19 mouse cellular contexts compared by ENCODE assay signal in genomic region chr7:25798540-25798939, GRCm38 (mm10). TPM values are rescaled to one million over a fixed set of nuclear protein-coding genes. Genes with fewer than 3 reads are reported as not detected.
A peak's percentile ranks its signal among the peaks of the same experiment; 100 is the strongest.
DNase-seq lines count a peak whose midpoint lies in the region; ATAC-seq and TF ChIP-seq lines count a peak whose summit lies in the region.
"Had no signal": no experiment of that assay in that cellular context is flagged by ENCODE, and none has a peak within 500 bp of the region (broad histone marks: within the 10 kb centered on the region; RNA-seq: fewer than 3 reads in every experiment).

No protein-coding gene starts in this region.

- no peak overlapping the region for H3K4me3 ChIP-seq in gastrocnemius, adult 2 months
- H3K4me3 ChIP-seq in liver, embryonic 14.5 days (ENCODE audit: insufficient read depth in 1 of 2, low read depth in 2 of 2, low read length in 2 of 2) = no peak overlapping the region
- no peak overlapping the region for H3K4me3 ChIP-seq in E14TG2a.4 (replicated peaks; ENCODE audit: low read length)
- H3K4me3 ChIP-seq in heart, embryonic 12.5 days = no peak overlapping the region
- H3K4me3 ChIP-seq: heart, embryonic 13.5 days; liver, embryonic 13.5 days; megakaryocyte, embryonic 14.5 days had no signal

- WGBS in liver, embryonic 14.5 days (ENCODE audit: insufficient replicate concordance) = 68% methylated on average over 2 of the region's 2 CpGs
- 79% methylated on average over 2 of the region's 2 CpGs for WGBS in heart, embryonic 12.5 days

- peak; percentile 19; the same call in 1 of the 2 replicates for TF ChIP-seq CTCF in gastrocnemius, adult 2 months (IDR thresholded peaks at IDR 0.05)
- TF ChIP-seq CTCF in liver, embryonic 14.5 days (IDR thresholded peaks at IDR 0.05; ENCODE audit: low read depth) = peak; percentile 63
- TF ChIP-seq CTCF in E14TG2a.4 (conservative IDR thresholded peaks at IDR 0.05; ENCODE audit: low read length) = peak; percentile 75

- H3K27ac ChIP-seq in gastrocnemius, adult 2 months = no peak overlapping the region
- H3K27ac ChIP-seq in liver, embryonic 14.5 days = no peak overlapping the region
- H3K27ac ChIP-seq in heart, embryonic 12.5 days (ENCODE audit: poor library complexity, severe bottlenecking) = no peak overlapping the region
- H3K27ac ChIP-seq: heart, embryonic 13.5 days; hindbrain, embryonic 14.5 days; liver, embryonic 13.5 days had no signal

- no peak for ATAC-seq in liver, embryonic 14.5 days (ENCODE audit: insufficient read depth)
- no peak for ATAC-seq in heart, embryonic 12.5 days (ENCODE audit: insufficient number of reproducible peaks, low FRiP score)

- peaks cover 0 to 7% of the 10 kb centered on the region in 2 experiments; a peak in 1 of 4 replicates for H3K4me1 ChIP-seq in liver, embryonic 14.5 days (replicated peaks; ENCODE audit: control insufficient read depth in 2 of 2, insufficient read depth in 2 of 2, low read length in 1 of 2)
- peaks cover 30% of the 10 kb centered on the region for H3K4me1 ChIP-seq in E14TG2a.4 (replicated peaks; ENCODE audit: low read depth, low read length)
- H3K4me1 ChIP-seq in heart, embryonic 12.5 days (replicated peaks) = peaks cover 16% of the 10 kb centered on the region

- no peak for TF ChIP-seq EP300 in liver, embryonic 14.5 days (IDR thresholded peaks at IDR 0.05; ENCODE audit: low read depth)

- H3K4me2 ChIP-seq in liver, embryonic 14.5 days (ENCODE audit: low read depth) = no peak overlapping the region
- H3K4me2 ChIP-seq in heart, embryonic 12.5 days = no peak overlapping the region
- H3K4me2 ChIP-seq: heart, embryonic 13.5 days; hindbrain, embryonic 14.5 days; liver, embryonic 13.5 days had no signal

- no peaks in the 10 kb centered on the region; the same call in 1 of the 2 replicates for H3K9me3 ChIP-seq in liver, embryonic 14.5 days (ENCODE audit: control insufficient read depth, low read length)
- no peaks in the 10 kb centered on the region for H3K9me3 ChIP-seq in E14TG2a.4 (ENCODE audit: low read length)
- H3K9me3 ChIP-seq in heart, embryonic 12.5 days (replicated peaks) = peaks cover 4% of the 10 kb centered on the region; the same call in 1 of the 2 replicates

- intact Hi-C loops in gastrocnemius, adult 2 months (cut with DNase I) = no loop called here
- intact Hi-C loops in gastrocnemius, postnatal 36 days (cut with DNase I) = no loop called here

- no peak for DNase-seq in gastrocnemius, adult 2 months
- DNase-seq in gastrocnemius, postnatal 36 days = no peak
- DNase-seq in liver, embryonic 14.5 days (ENCODE audit: low read depth in 3 of 3, low spot score in 3 of 3) = no peak
- DNase-seq in liver = no peak
- DNase-seq in ZHBTc4 (ENCODE audit: low read depth, low spot score) = peak; percentile 69
- no peak for DNase-seq in cerebellum, postnatal 4 days (ENCODE audit: low spot score in 2 of 2)
- DNase-seq: adrenal gland, postnatal 25 days; cerebellum, adult 11-12 months; cerebellum, postnatal 36 days; heart, postnatal 36 days; liver, embryonic 13.5 days; retina, postnatal 1 day; thymus, adult 2 months had no signal

- no peaks in the 10 kb centered on the region for H3K27me3 ChIP-seq in liver, embryonic 14.5 days (ENCODE audit: control insufficient read depth, insufficient read depth, low read length)
- H3K27me3 ChIP-seq in E14TG2a.4 (ENCODE audit: insufficient read depth, low read length) = 0 out of 2 replicates have a peak, but pooled peaks cover 4% of the 10 kb centered on the region
- H3K27me3 ChIP-seq in heart, embryonic 12.5 days (replicated peaks) = no peaks in the 10 kb centered on the region
- H3K27me3 ChIP-seq: heart, embryonic 13.5 days; liver, embryonic 13.5 days had no signal

- H3K36me3 ChIP-seq in liver, embryonic 14.5 days (replicated peaks; ENCODE audit: control insufficient read depth, insufficient read depth, low read depth) = no peaks in the 10 kb centered on the region
- no peaks in the 10 kb centered on the region for H3K36me3 ChIP-seq in E14TG2a.4 (ENCODE audit: insufficient read depth, low read length)
- H3K36me3 ChIP-seq in heart, embryonic 12.5 days = no peaks in the 10 kb centered on the region
- H3K36me3 ChIP-seq: heart, embryonic 13.5 days; liver, embryonic 13.5 days had no signal

- no peak overlapping the region for H3K9ac ChIP-seq in liver, embryonic 14.5 days (replicated peaks)
- H3K9ac ChIP-seq in heart, embryonic 12.5 days = no peak overlapping the region
- H3K9ac ChIP-seq: heart, embryonic 13.5 days; hindbrain, embryonic 14.5 days; liver, embryonic 13.5 days had no signal

RNA-seq across cellular contexts. Expression of gene Axl, which starts 10.0 kb away (rescaled TPM):
- 10 to 100 TPM; 39.9 to 48.6 TPM for total RNA-seq in gastrocnemius, adult 2 months (2021)
- total RNA-seq in gastrocnemius, postnatal 36 days (2021) = 10 to 100 TPM; 39.1 to 44.9 TPM
- polyA plus RNA-seq in liver, embryonic 14.5 days (2012; rRNA removed) = 5.3 and 5.8 TPM in 2 replicates
- 11.8 and 12.7 TPM in 2 replicates for polyA plus RNA-seq in liver, embryonic 14.5 days (2014; fragmentation: Nextera tagmentation; extraction: Ambion mirVana)
- 60.6 and 61.8 TPM in 2 replicates for polyA plus RNA-seq in heart, embryonic 12.5 days (2016; fragmentation: Nextera tagmentation; extraction: Ambion mirVana)

RNA-seq across cellular contexts. Expression of gene Cyp2s1, which starts 18.2 kb away (rescaled TPM):
- total RNA-seq in gastrocnemius, adult 2 months (2021) = under 1 TPM; 0.10 to 0.56 TPM
- under 1 TPM; 0.17 to 0.18 TPM for total RNA-seq in gastrocnemius, postnatal 36 days (2021)
- 0.22 and 0.49 TPM in 2 replicates for polyA plus RNA-seq in liver, embryonic 14.5 days (2012; rRNA removed)
- 0.25 and 0.52 TPM in 2 replicates for polyA plus RNA-seq in liver, embryonic 14.5 days (2014; fragmentation: Nextera tagmentation; extraction: Ambion mirVana)
- 2.7 and 3.1 TPM in 2 replicates for polyA plus RNA-seq in heart, embryonic 12.5 days (2016; fragmentation: Nextera tagmentation; extraction: Ambion mirVana)
- total RNA-seq: granulocyte monocyte progenitor cell, adult 5-6 weeks had no signal

RNA-seq across cellular contexts. Expression of gene Hnrnpul1, which starts 44.0 kb away (rescaled TPM):
- total RNA-seq in gastrocnemius, adult 2 months (2021) = 10 to 100 TPM; 66.3 to 72.8 TPM
- total RNA-seq in gastrocnemius, postnatal 36 days (2021) = 10 to 100 TPM; 60.4 to 62.0 TPM
- 22.8 and 26.5 TPM in 2 replicates for polyA plus RNA-seq in liver, embryonic 14.5 days (2012; rRNA removed)
- 36.5 and 39.1 TPM in 2 replicates for polyA plus RNA-seq in liver, embryonic 14.5 days (2014; fragmentation: Nextera tagmentation; extraction: Ambion mirVana)
- 57.0 and 60.9 TPM in 2 replicates for polyA plus RNA-seq in heart, embryonic 12.5 days (2016; fragmentation: Nextera tagmentation; extraction: Ambion mirVana)

Comparison
In these comparisons a context has a peak if more than half of its experiments do, and no peak if none do; other contexts are left out.
1. CTCF ChIP-seq: peak in every context shown above with its lines; median percentile 75 in E14TG2a.4; 63 in liver, embryonic 14.5 days; 19 in gastrocnemius, adult 2 months.